Mouse (Mus musculus): Measurements from ENCODE around the gene Kcnj6.

DNA sequence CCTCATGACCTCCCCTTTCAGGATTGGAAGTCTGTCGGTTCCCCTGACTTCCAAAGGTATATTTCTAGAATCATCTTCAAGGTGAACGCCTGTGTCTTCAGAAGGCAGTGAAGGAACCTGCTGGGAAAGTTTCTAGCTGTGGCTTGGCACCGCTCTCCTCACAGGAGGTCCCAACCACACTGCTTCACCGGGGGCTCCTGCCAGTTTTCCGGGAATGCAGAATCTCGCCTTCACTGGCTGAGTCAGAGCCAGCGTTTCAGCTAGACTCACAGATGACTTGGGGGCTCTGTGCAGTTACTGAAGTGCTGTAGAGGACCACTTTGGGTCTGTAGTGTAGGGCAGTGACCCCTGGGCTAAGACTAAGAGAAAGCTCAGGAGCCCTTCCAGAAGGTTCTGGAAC lies 208.8 kb downstream of the Kcnj6 start:
- TF ChIP-seq CTCF (IDR thresholded peaks at IDR 0.05) (no peak), EP300 (IDR thresholded peaks at IDR 0.05) (no peak)
